Mouse (Mus musculus): ENCODE data around the gene Slc25a11.
A peak's percentile ranks its signal among the peaks of the same experiment; 100 is the strongest.

Gene Slc25a11

DNA sequence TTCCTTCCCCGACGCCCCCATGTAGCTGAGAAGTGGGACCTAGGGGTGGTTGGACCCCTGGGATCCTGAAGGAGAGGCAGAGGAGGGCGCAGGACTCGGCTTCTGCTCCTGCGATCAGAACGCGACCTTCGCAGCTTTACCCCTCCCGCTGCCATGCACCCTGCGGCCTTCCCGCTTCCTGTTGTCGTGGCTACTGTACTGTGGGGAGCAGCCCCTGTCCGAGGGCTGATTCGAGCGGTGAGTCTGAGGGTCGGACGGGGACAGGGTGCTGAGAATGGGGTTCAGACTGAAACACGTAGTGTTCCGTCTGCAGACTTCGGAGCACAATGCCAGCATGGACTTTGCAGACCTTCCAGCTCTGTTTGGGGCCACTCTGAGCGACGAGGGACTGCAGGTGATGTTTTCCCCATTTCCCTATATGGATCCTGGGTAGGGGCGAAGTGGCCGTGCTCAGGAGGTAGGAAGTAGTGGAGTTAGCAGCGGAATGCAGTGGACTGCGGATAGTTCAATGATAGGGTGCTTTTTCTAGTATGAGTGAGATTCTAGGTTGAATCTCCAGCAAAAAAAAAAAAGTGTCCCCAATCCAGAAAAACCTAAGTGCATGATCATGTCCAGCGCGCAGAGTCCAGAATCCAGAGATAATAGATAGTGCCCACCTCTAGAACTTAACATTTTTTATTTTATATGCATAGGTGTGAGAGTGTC is 589 bp upstream of the Slc25a11 start:
- TF ChIP-seq GATA4 (IDR thresholded peaks at IDR 0.05; ENCODE audit: insufficient replicate concordance, low read length), result no peak

DNA sequence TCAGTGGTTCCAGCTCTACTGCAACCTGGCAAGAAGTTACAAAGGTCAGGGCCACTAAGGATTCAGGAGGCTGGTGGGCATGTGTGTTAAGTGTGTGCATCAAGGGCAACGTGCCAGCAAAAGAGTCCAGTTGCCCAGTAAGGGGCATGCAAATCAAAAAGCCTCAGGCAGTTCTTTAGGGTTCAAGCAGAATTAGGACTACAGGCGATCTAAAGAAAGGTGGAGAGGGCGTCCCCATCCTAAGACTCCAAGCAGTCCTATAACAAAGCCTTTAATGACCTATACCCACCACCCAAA is 1.1 kb downstream of the Slc25a11 start:
- TF ChIP-seq GATA4 (IDR thresholded peaks at IDR 0.05; ENCODE audit: insufficient replicate concordance, low read length), result no peak

DNA sequence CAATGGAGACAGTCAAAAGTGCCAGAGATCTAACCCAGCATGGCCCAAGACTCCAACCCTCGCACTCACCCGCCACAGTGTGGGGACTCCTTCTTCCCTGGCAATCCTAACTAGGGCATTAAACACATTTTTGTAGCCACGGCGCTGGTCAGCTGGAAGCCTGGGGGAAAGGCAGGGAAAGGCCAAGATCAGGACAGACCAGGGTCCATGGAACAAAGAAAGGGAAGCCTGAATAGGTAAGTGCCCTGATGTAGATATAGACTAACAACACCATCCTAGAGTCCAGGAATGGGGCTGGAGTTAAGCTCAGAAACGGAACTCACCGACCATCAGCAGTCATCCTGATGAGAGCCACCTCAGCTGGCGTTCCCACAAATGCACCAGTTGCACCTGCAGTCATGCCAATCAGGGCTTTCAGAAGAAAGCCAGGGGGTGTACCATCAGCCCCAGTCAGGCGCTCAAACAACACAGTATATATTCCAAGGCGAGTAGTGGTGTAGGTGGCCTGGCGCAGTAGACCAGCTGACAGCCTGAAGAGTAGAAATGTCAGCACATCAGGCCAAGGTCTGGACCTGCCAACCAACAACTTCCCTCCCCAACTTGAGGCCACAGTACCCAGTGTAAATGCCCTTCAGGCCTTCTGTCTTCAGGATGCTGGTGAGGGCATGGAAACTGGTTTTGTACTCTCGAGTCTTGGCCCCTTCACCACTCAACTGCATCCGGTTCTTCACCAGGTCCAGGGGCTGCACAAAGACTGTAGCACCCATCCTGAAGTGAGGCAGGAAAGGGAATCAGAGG is 1.6 kb downstream of the Slc25a11 start:
- TF ChIP-seq GATA4 (IDR thresholded peaks at IDR 0.05; ENCODE audit: insufficient replicate concordance, low read length), result no peak

DNA sequence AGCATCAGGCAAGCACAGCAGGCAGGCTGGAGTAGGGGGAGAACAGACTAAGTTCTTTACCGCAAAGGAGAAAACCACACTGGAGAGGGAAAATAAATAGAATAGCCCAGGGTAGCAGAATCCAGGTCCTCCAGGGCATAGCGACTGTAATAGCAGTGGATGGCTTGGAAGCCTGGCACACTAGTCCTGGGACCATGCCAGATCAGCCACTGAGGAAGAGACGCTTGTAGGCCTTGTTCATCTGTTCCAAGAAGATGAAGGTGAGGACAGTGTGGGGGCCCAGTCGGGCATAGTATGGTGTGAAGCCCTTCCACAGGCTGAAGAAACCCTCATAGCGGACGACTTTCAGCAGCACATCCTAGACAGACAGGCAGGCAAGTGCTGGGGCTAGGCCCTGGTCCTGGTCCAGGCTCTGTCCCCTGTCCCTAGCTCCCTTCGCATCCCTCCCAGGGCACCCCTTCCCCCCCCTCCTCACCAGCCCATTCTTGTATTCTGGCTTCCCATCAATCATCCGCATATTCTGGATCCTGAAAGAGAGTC is 2.6 kb downstream of the Slc25a11 start:
- TF ChIP-seq GATA4 (IDR thresholded peaks at IDR 0.05; ENCODE audit: insufficient replicate concordance, low read length), result no peak

DNA sequence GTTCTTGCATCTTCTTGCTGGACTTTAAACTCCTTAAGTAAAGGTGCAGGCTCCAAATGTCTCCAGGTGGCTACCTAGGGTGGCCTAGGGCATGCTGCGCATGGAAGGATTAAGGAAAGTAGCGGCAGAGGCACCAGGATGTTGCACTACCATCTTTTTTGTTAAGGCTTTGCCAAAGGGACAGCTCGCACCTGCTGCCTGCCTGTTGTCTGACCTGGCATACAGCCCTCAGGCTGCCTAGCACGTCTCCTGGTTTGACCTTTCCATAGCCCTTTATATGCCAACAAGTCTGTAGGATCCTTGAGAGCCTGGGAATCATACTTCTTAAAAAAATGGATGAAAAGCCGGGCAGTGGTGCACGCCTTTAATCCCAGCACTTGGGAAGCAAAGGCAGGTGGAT is 4.2 kb downstream of the Slc25a11 start:
- no peak for TF ChIP-seq GATA4 (IDR thresholded peaks at IDR 0.05; ENCODE audit: insufficient replicate concordance, low read length)

DNA sequence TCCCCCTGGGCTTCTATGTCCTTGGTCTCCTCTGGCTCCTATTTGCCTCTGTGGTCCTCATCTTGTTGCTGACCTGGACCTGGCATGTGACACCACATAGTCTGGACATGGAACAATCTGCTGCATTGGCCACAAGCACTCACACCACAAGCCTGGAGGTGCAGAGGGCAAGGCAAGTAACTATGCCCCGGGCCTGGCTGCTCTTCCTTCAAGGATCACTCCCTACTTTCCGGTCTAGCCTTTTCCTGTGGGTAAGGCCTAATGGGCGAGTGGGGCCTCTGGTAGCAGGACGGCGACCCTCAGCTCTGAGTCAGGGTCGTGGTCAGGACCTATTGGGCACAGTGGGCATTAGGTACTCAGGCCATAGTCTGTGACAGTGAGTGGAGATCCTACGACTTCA is 6.0 kb downstream of the Slc25a11 start:
- no peak for TF ChIP-seq GATA4 (IDR thresholded peaks at IDR 0.05; ENCODE audit: insufficient replicate concordance, low read length)

DNA sequence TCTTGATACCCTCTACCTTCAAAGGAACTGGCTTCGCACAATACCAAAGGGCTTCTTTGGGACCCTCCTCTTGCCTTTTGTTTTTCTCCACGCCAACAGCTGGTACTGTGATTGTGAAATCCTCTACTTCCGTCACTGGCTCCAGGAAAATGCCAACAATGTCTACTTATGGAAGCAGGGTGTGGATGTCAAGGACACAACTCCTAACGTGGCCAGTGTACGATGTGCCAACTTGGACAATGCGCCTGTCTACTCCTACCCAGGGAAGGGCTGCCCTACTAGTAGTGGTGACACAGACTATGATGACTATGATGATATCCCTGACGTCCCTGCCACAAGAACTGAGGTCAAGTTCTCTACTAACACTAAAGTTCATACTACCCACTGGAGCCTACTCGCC is 7.3 kb downstream of the Slc25a11 start:
- no peak for TF ChIP-seq GATA4 (IDR thresholded peaks at IDR 0.05; ENCODE audit: insufficient replicate concordance, low read length)

DNA sequence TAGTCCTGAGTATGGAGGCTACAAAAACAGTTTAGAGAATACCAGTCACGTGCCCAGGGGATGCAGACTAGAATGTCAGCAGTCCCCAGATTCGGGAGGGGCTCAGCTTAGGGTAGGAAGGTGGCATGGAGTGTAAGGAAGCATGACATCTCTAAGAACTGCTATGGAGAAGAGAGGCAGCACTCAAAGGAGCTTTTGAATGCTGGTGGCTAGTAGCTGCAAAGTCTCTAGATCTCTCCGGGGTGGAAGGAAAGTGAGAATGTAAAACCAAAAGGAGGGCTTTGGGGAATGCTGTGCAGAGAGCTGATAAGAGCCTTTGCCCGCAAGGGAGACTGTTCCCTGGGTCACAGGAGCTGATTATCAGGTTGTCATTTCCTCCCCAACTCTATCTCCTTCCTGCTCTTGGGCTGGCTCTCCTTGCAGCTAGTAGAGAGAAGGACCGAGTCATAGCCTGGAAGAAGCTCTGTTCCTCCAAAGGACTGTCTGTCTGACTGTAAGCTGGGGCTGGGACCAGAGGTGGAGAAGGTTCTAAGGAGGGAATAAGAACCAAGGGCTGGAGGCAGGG is 8.5 kb downstream of the Slc25a11 start, which contains the start of gene Gp1ba:
TSS of gene Gp1ba (plus strand) at position 409 of the 565 bp plus-strand sequence.
- TF ChIP-seq GATA4 (IDR thresholded peaks at IDR 0.05; ENCODE audit: insufficient replicate concordance, low read length), result peak; percentile 79; the same call in 1 of the 2 replicates

DNA sequence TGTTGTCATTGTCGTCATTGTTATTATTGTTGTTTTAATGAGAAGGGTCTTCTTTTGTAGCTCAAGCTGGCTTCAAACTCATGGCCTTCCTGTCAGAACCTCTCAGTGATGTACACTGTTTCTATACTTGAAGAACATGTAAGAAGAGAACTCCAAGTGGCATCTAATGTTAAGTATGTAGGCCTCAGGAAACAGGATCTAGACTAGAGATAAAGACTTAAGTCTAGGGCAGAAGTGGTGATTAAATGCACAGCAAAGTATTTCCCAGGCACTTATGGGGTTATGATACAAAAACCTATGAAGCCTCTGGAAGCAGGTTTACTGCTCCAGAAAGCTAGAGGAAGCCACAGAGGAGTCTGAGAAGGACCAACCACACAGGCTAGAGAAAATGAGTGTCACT is 9.0 kb downstream of the Slc25a11 start:
- no peak for TF ChIP-seq GATA4 (IDR thresholded peaks at IDR 0.05; ENCODE audit: insufficient replicate concordance, low read length)

DNA sequence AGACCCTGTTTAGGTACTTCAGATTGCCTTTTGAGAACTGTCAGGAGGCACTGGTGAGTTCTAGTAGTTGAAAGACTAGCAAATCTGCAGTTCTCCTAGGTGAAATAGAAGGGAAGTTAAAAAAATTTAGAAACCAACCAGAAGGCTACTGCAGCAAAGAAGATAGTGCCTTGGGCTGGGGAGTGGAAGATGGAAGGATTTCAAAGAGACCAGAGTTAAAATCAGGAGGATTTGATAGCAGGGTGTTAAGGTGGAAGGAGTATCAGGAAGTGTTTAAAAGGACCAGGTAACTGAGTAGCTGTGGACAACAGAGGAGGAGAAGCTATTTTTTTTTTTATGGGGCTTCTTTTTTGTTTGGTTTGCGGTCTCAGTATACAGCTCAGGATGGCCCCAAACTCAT is 9.5 kb downstream of the Slc25a11 start:
- TF ChIP-seq GATA4 (IDR thresholded peaks at IDR 0.05; ENCODE audit: insufficient replicate concordance, low read length), result no peak

DNA sequence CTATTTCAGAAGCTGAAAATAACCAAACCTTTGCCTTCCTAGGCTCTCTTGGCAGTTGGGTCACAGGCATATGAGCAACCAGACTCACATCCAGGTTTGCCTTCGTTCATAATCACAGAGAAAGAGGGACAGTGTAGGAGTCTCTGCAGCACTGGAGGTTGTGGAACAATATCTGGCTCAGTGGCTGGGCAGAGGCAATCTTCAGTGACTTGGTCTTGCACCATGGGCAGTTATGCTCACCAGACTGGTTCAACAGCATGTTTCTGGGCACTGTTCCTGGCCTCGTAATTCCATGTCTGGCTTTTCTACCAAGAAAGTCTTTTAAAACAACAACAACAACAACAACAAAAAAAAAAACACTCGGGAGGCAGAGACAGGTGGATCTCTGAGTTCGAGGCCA is 11.7 kb downstream of the Slc25a11 start:
- TF ChIP-seq GATA4 (IDR thresholded peaks at IDR 0.05; ENCODE audit: insufficient replicate concordance, low read length), result no peak

DNA sequence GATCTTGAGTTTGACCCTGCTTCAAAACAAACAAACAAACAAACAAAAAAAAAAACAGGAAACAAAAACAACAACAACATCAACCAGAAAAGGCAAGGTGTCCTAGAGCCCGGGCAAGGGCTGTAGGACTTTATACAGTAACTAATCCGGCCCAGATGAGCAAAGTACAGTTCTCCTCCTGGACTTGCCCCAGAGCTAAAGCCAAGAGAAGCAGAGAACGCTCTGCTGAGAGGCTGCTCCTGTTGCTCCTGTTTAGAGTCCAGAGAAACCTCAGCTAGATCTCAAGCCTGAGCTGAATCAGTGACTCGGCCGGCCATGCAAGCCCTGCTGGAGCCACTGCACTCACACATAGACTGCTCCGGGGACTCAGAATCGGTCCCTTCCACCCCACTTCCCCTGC is 17.1 kb downstream of the Slc25a11 start:
- TF ChIP-seq GATA4 (IDR thresholded peaks at IDR 0.05; ENCODE audit: insufficient replicate concordance, low read length), result no peak

DNA sequence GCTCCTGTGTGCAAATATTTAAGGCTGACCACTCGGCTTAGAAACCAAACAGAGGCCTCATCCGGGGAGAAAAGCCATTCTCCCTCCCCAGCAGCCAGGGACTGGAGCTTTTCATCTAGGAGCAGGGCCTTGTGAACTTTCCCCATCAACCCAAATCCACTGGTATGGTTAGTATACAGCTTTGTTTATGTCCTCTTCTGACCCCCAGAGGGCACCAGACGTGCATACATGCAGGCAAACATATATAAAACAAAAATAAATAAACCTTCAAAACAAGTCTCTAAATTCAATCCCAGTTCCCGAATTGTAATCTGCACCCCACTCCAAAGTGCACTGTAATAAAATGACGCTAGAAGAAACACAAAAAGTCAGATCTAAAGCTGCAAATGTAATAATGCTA is 17.7 kb downstream of the Slc25a11 start:
- no peak for TF ChIP-seq GATA4 (IDR thresholded peaks at IDR 0.05; ENCODE audit: insufficient replicate concordance, low read length)

DNA sequence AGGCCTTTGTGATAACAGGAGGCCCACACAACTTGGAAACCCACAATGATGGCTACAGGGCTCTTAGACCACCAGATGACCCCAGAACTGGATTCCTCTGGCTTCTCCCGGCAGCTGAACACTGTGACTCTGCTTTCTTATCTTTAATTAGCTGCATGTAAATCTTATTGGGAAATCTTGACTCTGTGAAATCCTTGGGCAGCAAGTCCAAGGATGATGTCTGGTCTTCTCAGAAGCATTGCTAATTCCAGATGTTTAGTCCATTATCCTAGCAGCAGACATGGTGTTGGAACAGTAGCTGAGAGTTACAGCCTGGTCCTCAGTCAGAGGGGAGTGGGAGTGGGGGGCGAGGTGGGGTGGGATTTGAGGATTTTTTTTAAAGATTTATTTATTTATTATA is 18.8 kb downstream of the Slc25a11 start:
- no peak for TF ChIP-seq GATA4 (IDR thresholded peaks at IDR 0.05; ENCODE audit: insufficient replicate concordance, low read length)

DNA sequence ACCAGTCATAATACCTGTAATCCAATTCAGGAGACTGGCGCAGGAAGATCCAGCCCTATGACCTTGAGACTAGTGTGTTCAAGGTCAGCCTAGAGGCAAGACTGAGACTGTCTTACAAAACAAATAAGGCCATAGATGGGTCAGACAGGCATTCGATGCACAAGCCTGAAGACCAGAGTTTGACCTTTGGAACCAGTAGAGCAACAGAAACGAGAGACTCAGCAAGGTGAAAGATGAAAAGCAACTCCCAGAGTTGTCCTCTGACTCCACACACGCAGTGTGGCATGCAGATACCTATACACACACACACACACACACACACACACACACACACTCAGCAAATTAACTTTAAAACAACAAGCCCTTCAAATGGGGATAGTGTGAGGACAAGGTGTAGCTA is 20.4 kb downstream of the Slc25a11 start:
- TF ChIP-seq GATA4 (IDR thresholded peaks at IDR 0.05; ENCODE audit: insufficient replicate concordance, low read length), result no peak

DNA sequence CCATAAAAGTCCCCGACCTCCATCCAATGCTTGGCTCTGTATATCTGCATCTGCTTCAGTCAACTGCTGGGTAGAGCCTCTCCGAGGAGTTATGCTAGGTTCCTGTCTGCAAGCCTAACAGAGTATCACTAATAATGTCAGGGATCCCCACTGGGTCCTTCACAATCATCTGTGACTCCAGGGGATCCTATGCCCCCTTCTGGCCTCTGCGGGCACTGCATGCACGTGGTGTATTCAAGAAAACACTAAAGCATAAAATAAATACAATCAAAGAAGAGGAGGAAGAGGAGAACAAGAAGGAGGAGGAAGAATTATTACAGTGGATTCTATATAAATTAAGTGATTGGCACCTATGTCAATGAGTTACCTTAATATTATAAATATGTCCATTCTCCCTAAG is 21.8 kb downstream of the Slc25a11 start:
- no peak for TF ChIP-seq GATA4 (IDR thresholded peaks at IDR 0.05; ENCODE audit: insufficient replicate concordance, low read length)
